9 mouse cellular contexts compared by ENCODE assay signal in genomic region chr1:135770896-135771572, GRCm38 (mm10). TPM values are rescaled to one million over a fixed set of nuclear protein-coding genes. Genes with fewer than 3 reads are reported as not detected.
A peak's percentile ranks its signal among the peaks of the same experiment; 100 is the strongest.
DNase-seq lines count a peak whose midpoint lies in the region; ATAC-seq lines count a peak whose summit lies in the region.
"Had no signal": no experiment of that assay in that cellular context is flagged by ENCODE, and none has a peak within 500 bp of the region (broad histone marks: within the 10 kb centered on the region; RNA-seq: fewer than 3 reads in every experiment).

No protein-coding gene starts in this region.

- peaks cover 33% of the 10 kb centered on the region for H3K4me1 ChIP-seq in hindbrain, embryonic 13.5 days (replicated peaks)
- H3K4me1 ChIP-seq in hindbrain, embryonic 12.5 days, result peaks cover 19% of the 10 kb centered on the region
- peaks cover 44% of the 10 kb centered on the region for H3K4me1 ChIP-seq in heart, embryonic 11.5 days (ENCODE audit: control insufficient read depth, insufficient read depth, low read length)

- 53% methylated on average over 12 of the region's 12 CpGs for WGBS in hindbrain, embryonic 13.5 days
- WGBS in hindbrain, embryonic 12.5 days, result 68% methylated on average over 12 of the region's 12 CpGs
- 37% methylated on average over 12 of the region's 12 CpGs for WGBS in heart, embryonic 11.5 days (ENCODE audit: insufficient replicate concordance)

- peak; percentile 81 for DNase-seq in adrenal gland, postnatal 14 days
- DNase-seq in lung, postnatal 14 days, result peak; percentile 56
- DNase-seq in liver, result no peak
- no peak for DNase-seq in retina, postnatal 1 day

- H3K36me3 ChIP-seq in hindbrain, embryonic 13.5 days, result no peaks in the 10 kb centered on the region
- peaks cover 2% of the 10 kb centered on the region; the same call in 1 of the 2 replicates for H3K36me3 ChIP-seq in hindbrain, embryonic 12.5 days
- H3K36me3 ChIP-seq in heart, embryonic 11.5 days (ENCODE audit: control insufficient read depth, insufficient read depth, low read length), result peaks cover 7% of the 10 kb centered on the region

- H3K4me2 ChIP-seq in hindbrain, embryonic 13.5 days, result no peak overlapping the region
- H3K4me2 ChIP-seq in hindbrain, embryonic 12.5 days (replicated peaks), result no peak overlapping the region
- H3K4me2 ChIP-seq in heart, embryonic 11.5 days, result peak overlapping the region; percentile 31; the same call in 1 of the 2 replicates

- 0 out of 2 replicates have a peak overlapping the region, but pooled peaks have one; percentile 24 for H3K9ac ChIP-seq in hindbrain, embryonic 13.5 days
- no peak overlapping the region for H3K9ac ChIP-seq in hindbrain, embryonic 12.5 days
- H3K9ac ChIP-seq in heart, embryonic 11.5 days (ENCODE audit: low read depth, low read length), result 0 out of 2 replicates have a peak overlapping the region, but pooled peaks have one; percentile 2

- peaks cover 17% of the 10 kb centered on the region; the same call in 1 of the 2 replicates for H3K27me3 ChIP-seq in hindbrain, embryonic 13.5 days
- 0 out of 2 replicates have a peak, but pooled peaks cover 12% of the 10 kb centered on the region for H3K27me3 ChIP-seq in hindbrain, embryonic 12.5 days
- H3K27me3 ChIP-seq in heart, embryonic 11.5 days (ENCODE audit: control insufficient read depth, insufficient read depth, low read length), result no peaks in the 10 kb centered on the region

- H3K4me3 ChIP-seq in hindbrain, embryonic 13.5 days, result no peak overlapping the region
- H3K4me3 ChIP-seq in hindbrain, embryonic 12.5 days, result no peak overlapping the region
- H3K4me3 ChIP-seq in heart, embryonic 11.5 days (ENCODE audit: low read depth, low read length), result no peak overlapping the region

- no peak for ATAC-seq in hindbrain, embryonic 13.5 days (ENCODE audit: low FRiP score)
- no peak for ATAC-seq in hindbrain, embryonic 12.5 days (ENCODE audit: low FRiP score)
- ATAC-seq in heart, embryonic 11.5 days (replicated peaks; ENCODE audit: insufficient number of reproducible peaks, low FRiP score, low TSS enrichment), result 0 out of 2 replicates have a peak, but pooled peaks have one; percentile 18
- ATAC-seq in activated CD4-positive, CD25-positive, alpha-beta regulatory T cell, adult 4 months, result no peak
- ATAC-seq: CD4-positive, CD25-positive, alpha-beta regulatory T cell, adult 4 months had no signal

- H3K27ac ChIP-seq in hindbrain, embryonic 13.5 days, result no peak overlapping the region
- H3K27ac ChIP-seq in hindbrain, embryonic 12.5 days, result no peak overlapping the region
- H3K27ac ChIP-seq in heart, embryonic 11.5 days (ENCODE audit: low read depth, low read length), result peak overlapping the region; percentile 57

- no peaks in the 10 kb centered on the region for H3K9me3 ChIP-seq in hindbrain, embryonic 13.5 days
- H3K9me3 ChIP-seq in hindbrain, embryonic 12.5 days (replicated peaks), result no peaks in the 10 kb centered on the region
- no peaks in the 10 kb centered on the region for H3K9me3 ChIP-seq in heart, embryonic 11.5 days (replicated peaks; ENCODE audit: control insufficient read depth, low read length)

RNA-seq across cellular contexts. Expression of gene Phlda3, which starts 5.1 kb away (rescaled TPM):
- polyA plus RNA-seq in hindbrain, embryonic 13.5 days (2015; fragmentation: Nextera tagmentation; extraction: Ambion mirVana), result 19.6 and 20.6 TPM in 2 replicates
- polyA plus RNA-seq in hindbrain, embryonic 12.5 days (2016; fragmentation: Nextera tagmentation; extraction: Ambion mirVana), result 18.3 and 19.1 TPM in 2 replicates
- 44.9 and 49.5 TPM in 2 replicates for total RNA-seq in adrenal gland, postnatal 14 days (2021)
- 61.5 and 68.1 TPM in 2 replicates for polyA plus RNA-seq in heart, embryonic 11.5 days (2014; fragmentation: Nextera tagmentation; extraction: Ambion mirVana)
- 1 to 10 TPM; 1.9 to 3.8 TPM for polyA plus RNA-seq in activated CD4-positive, CD25-positive, alpha-beta regulatory T cell, adult 4 months (2017; shearing (Covaris generic))

RNA-seq across cellular contexts. Expression of gene Tnni1, which starts 8.2 kb away (rescaled TPM):
- polyA plus RNA-seq in hindbrain, embryonic 13.5 days (2015; fragmentation: Nextera tagmentation; extraction: Ambion mirVana), result 5.6 and 6.0 TPM in 2 replicates
- 9.5 and 28.5 TPM in 2 replicates for polyA plus RNA-seq in hindbrain, embryonic 12.5 days (2016; fragmentation: Nextera tagmentation; extraction: Ambion mirVana)
- 0.34 TPM in 1 of 2 replicates, not detected in the other for total RNA-seq in adrenal gland, postnatal 14 days (2021)
- polyA plus RNA-seq in heart, embryonic 11.5 days (2014; fragmentation: Nextera tagmentation; extraction: Ambion mirVana), result 3,442 and 3,640 TPM in 2 replicates
- polyA plus RNA-seq in activated CD4-positive, CD25-positive, alpha-beta regulatory T cell, adult 4 months (2017; shearing (Covaris generic)), result not detected
- polyA plus RNA-seq: CD4-positive, CD25-positive, alpha-beta regulatory T cell, adult 4 months had no signal

RNA-seq across cellular contexts. Expression of gene Lad1, which starts 47.4 kb away (rescaled TPM):
- 0.65 and 0.84 TPM in 2 replicates for polyA plus RNA-seq in hindbrain, embryonic 13.5 days (2015; fragmentation: Nextera tagmentation; extraction: Ambion mirVana)
- 1.1 and 3.5 TPM in 2 replicates for polyA plus RNA-seq in hindbrain, embryonic 12.5 days (2016; fragmentation: Nextera tagmentation; extraction: Ambion mirVana)
- 0.45 TPM in 1 of 2 replicates, not detected in the other for total RNA-seq in adrenal gland, postnatal 14 days (2021)
- polyA plus RNA-seq in heart, embryonic 11.5 days (2014; fragmentation: Nextera tagmentation; extraction: Ambion mirVana), result 2.3 and 3.1 TPM in 2 replicates
- 10 to 100 TPM in 1 of 2 experiments, 1 to 10 TPM in 1; 7.8 to 12.4 TPM for polyA plus RNA-seq in activated CD4-positive, CD25-positive, alpha-beta regulatory T cell, adult 4 months (2017; shearing (Covaris generic))

RNA-seq across cellular contexts. Expression of gene Csrp1, which starts 51.2 kb away (rescaled TPM):
- polyA plus RNA-seq in hindbrain, embryonic 13.5 days (2015; fragmentation: Nextera tagmentation; extraction: Ambion mirVana), result 22.9 and 25.3 TPM in 2 replicates
- 47.7 and 54.1 TPM in 2 replicates for polyA plus RNA-seq in hindbrain, embryonic 12.5 days (2016; fragmentation: Nextera tagmentation; extraction: Ambion mirVana)
- 70.1 and 88.2 TPM in 2 replicates for total RNA-seq in adrenal gland, postnatal 14 days (2021)
- polyA plus RNA-seq in heart, embryonic 11.5 days (2014; fragmentation: Nextera tagmentation; extraction: Ambion mirVana), result 183 and 209 TPM in 2 replicates
- 10 to 100 TPM; 14.5 to 35.2 TPM for polyA plus RNA-seq in activated CD4-positive, CD25-positive, alpha-beta regulatory T cell, adult 4 months (2017; shearing (Covaris generic))

Comparison
In these comparisons a context has a peak if more than half of its experiments do, and no peak if none do; other contexts are left out.
1. DNase-seq: peak in adrenal gland, postnatal 14 days (single experiment) and lung, postnatal 14 days (single experiment); none in liver (single experiment) and retina, postnatal 1 day (single experiment).
2. RNA of gene Tnni1, which starts 8.2 kb away (polyA plus RNA-seq): 3,442 to 3,640 TPM in heart, embryonic 11.5 days; 9.5 to 28.5 TPM in hindbrain, embryonic 12.5 days, 5.6 to 6.0 TPM in hindbrain, embryonic 13.5 days and not detected in activated CD4-positive, CD25-positive, alpha-beta regulatory T cell, adult 4 months; every median in the first group is over 100 times any median in the second.